Comparison of ENCODE assay signal across 8 mouse cellular contexts in the genomic region with DNA sequence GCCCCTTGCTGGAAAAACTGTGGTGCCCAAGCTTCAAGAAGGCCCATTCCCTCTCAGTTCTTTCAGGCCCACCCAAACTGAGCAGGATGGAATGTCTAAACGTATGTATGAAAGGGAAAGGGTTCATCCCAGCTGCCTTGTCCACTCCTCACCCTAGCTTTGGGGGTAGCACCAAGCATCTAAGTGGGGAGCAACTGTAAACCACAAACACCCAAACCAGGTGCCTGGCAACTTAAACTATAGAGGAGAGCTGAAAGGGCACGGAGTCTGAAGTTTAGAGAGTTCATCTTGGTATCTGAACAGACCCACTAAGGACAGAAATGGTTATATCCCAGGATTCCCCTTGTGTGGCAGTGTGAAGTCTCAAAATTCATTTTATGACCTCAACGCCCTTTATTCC.
DNase-seq lines count a peak whose midpoint lies in the region; ATAC-seq and TF ChIP-seq lines count a peak whose summit lies in the region.

No protein-coding gene starts in this region.

- ATAC-seq in forebrain, embryonic 14.5 days = no peak
- ATAC-seq in limb, embryonic 15.5 days (ENCODE audit: insufficient number of reproducible peaks, low FRiP score, low TSS enrichment, low read depth) = no peak
- ATAC-seq in stomach, postnatal 0 days (ENCODE audit: low FRiP score, low TSS enrichment) = no peak

- H3K9me3 ChIP-seq in forebrain, embryonic 14.5 days (replicated peaks; ENCODE audit: control insufficient read depth, low read length) = no peaks in the 10 kb centered on the region
- no peaks in the 10 kb centered on the region for H3K9me3 ChIP-seq in limb, embryonic 15.5 days
- no peaks in the 10 kb centered on the region for H3K9me3 ChIP-seq in stomach, postnatal 0 days (ENCODE audit: control insufficient read depth, low read length)

- peaks cover 46% of the 10 kb centered on the region for H3K4me1 ChIP-seq in forebrain, embryonic 14.5 days (ENCODE audit: control insufficient read depth, insufficient read depth, low read length)
- peaks cover 55% of the 10 kb centered on the region for H3K4me1 ChIP-seq in limb, embryonic 15.5 days
- peaks cover 5% of the 10 kb centered on the region for H3K4me1 ChIP-seq in stomach, postnatal 0 days (replicated peaks; ENCODE audit: control insufficient read depth, insufficient read depth)

- peak overlapping the region; percentile 95 for H3K27ac ChIP-seq in layer of hippocampus, adult 2 months
- peak overlapping the region; percentile 95 for H3K27ac ChIP-seq in forebrain, embryonic 14.5 days (ENCODE audit: low read depth, low read length)
- peak overlapping the region; percentile 98 for H3K27ac ChIP-seq in limb, embryonic 15.5 days
- peak overlapping the region; percentile 99 for H3K27ac ChIP-seq in stomach, postnatal 0 days (replicated peaks)

- H3K4me2 ChIP-seq in forebrain, embryonic 14.5 days (ENCODE audit: low read length) = peak overlapping the region; percentile 64
- peak overlapping the region; percentile 60 for H3K4me2 ChIP-seq in limb, embryonic 15.5 days
- H3K4me2 ChIP-seq in stomach, postnatal 0 days (replicated peaks; ENCODE audit: low read depth) = peak overlapping the region; percentile 85

- no peak for TF ChIP-seq CTCF in layer of hippocampus, adult 2 months (conservative IDR thresholded peaks at IDR 0.05)
- 0 out of 2 replicates have a peak, but pooled peaks have one; percentile 0 for TF ChIP-seq CTCF in stomach, postnatal 0 days (IDR thresholded peaks at IDR 0.05; ENCODE audit: low read depth)

- H3K27me3 ChIP-seq in forebrain, embryonic 14.5 days (replicated peaks; ENCODE audit: control insufficient read depth, insufficient read depth, low read length) = no peaks in the 10 kb centered on the region
- no peaks in the 10 kb centered on the region for H3K27me3 ChIP-seq in limb, embryonic 15.5 days
- no peaks in the 10 kb centered on the region for H3K27me3 ChIP-seq in stomach, postnatal 0 days (ENCODE audit: control insufficient read depth, insufficient read depth, low read length)

- TF ChIP-seq EP300 in stomach, postnatal 0 days (optimal IDR thresholded peaks at IDR 0.05) = no peak

- peak overlapping the region; percentile 49 for H3K9ac ChIP-seq in forebrain, embryonic 14.5 days (ENCODE audit: low read length)
- H3K9ac ChIP-seq in limb, embryonic 15.5 days = no peak overlapping the region
- H3K9ac ChIP-seq in stomach, postnatal 0 days (ENCODE audit: low read length) = peak overlapping the region; percentile 74; the same call in 1 of the 2 replicates

- H3K4me3 ChIP-seq in layer of hippocampus, adult 2 months = peak overlapping the region; percentile 56
- peak overlapping the region; percentile 29 for H3K4me3 ChIP-seq in forebrain, embryonic 14.5 days (ENCODE audit: low read depth, low read length)
- peak overlapping the region; percentile 36 for H3K4me3 ChIP-seq in limb, embryonic 15.5 days
- H3K4me3 ChIP-seq in stomach, postnatal 0 days (ENCODE audit: low read depth, low read length) = peak overlapping the region; percentile 42; the same call in 1 of the 2 replicates

- 22% methylated on average over 3 of the region's 3 CpGs for WGBS in forebrain, embryonic 14.5 days
- WGBS in limb, embryonic 15.5 days = 15% methylated on average over 3 of the region's 3 CpGs
- 40% methylated on average over 3 of the region's 3 CpGs for WGBS in stomach, postnatal 0 days

- H3K36me3 ChIP-seq in forebrain, embryonic 14.5 days (ENCODE audit: control insufficient read depth, insufficient read depth, low read length) = no peaks in the 10 kb centered on the region
- H3K36me3 ChIP-seq in limb, embryonic 15.5 days = no peaks in the 10 kb centered on the region
- no peaks in the 10 kb centered on the region for H3K36me3 ChIP-seq in stomach, postnatal 0 days (ENCODE audit: control insufficient read depth, insufficient read depth, low read length)

- no peak for DNase-seq in layer of hippocampus, adult 2 months (ENCODE audit: low spot score in 2 of 2)
- DNase-seq in layer of hippocampus, adult 11-12 months (ENCODE audit: low spot score) = no peak
- DNase-seq in forebrain, embryonic 14.5 days (ENCODE audit: low spot score) = no peak
- DNase-seq in stomach, postnatal 0 days (ENCODE audit: low spot score) = no peak
- no peak for DNase-seq in spleen, postnatal 36 days (ENCODE audit: low spot score in 2 of 2)
- DNase-seq in kidney, postnatal 14 days = no peak
- DNase-seq in adrenal gland, postnatal 36 days = no peak
